Mouse (Mus musculus) intestine, embryonic 15.5 days (tissue): ENCODE results near the gene Ptk7. TPM values are rescaled to one million over a fixed set of nuclear protein-coding genes. Genes with fewer than 3 reads are reported as not detected.
A peak's percentile ranks its signal among the peaks of the same experiment; 100 is the strongest.
"Not testable (repeated sequence)": the region's sequence is repeated elsewhere in the genome, so short reads cannot be mapped to it uniquely, and the experiment has no call there.

Experiments used
- ATAC-seq: fragments of 200-750 bp; cut with Nextera tagmentation; 2 replicates; pipeline ENCODE4 v1.8.0; 2017; ENCODE audit warnings: moderate TSS enrichment, moderate library complexity
- H3K27ac ChIP-seq: fragments of 300-500 bp; sonication (generic); 2 replicates; pipeline ENCODE4 v1.5.1; 2015; ENCODE audit warnings: mild to moderate bottlenecking, inconsistent platforms
- H3K27me3 ChIP-seq: fragments of 300-500 bp; sonication (generic); replicated peaks from 2 replicates; pipeline ENCODE4 v1.6.1; 2015; ENCODE audit warnings: inconsistent platforms
- H3K36me3 ChIP-seq: fragments of 300-500 bp; sonication (generic); 2 replicates; pipeline ENCODE4 v1.6.1; 2015; ENCODE audit warnings: inconsistent platforms
- H3K4me1 ChIP-seq: fragments of 300-500 bp; sonication (generic); replicated peaks from 2 replicates; pipeline ENCODE4 v1.6.1; 2015; ENCODE audit warnings: inconsistent platforms
- H3K4me2 ChIP-seq: fragments of 300-500 bp; sonication (generic); replicated peaks from 2 replicates; pipeline ENCODE4 v1.6.1; 2015; ENCODE audit warnings: mild to moderate bottlenecking, inconsistent platforms
- H3K4me3 ChIP-seq: fragments of 300-500 bp; sonication (generic); replicated peaks from 2 replicates; pipeline ENCODE4 v1.5.1; 2015; ENCODE audit warnings: inconsistent platforms
- H3K9ac ChIP-seq: fragments of 300-500 bp; sonication (generic); 2 replicates; pipeline ENCODE4 v1.6.1; 2015; ENCODE audit warnings: inconsistent platforms
- H3K9me3 ChIP-seq: fragments of 300-500 bp; sonication (generic); 2 replicates; pipeline ENCODE4 v1.6.1; 2016; ENCODE audit warnings: inconsistent platforms
- WGBS: fragments of 180-500 bp; shearing (Covaris S2); methylation state at CpG from one replicate; pipeline ENCODE4 v1.1.7; 2015; 5-methylcytosine and 5-hydroxymethylcytosine counted together
- polyA plus RNA-seq: library from polyadenylated mRNA; unstranded; fragments of >200 nt; fragmentation: Nextera tagmentation; extraction: Ambion mirVana; gene quantifications from 2 replicates; pipeline ENCODE4 v1.2.1, GENCODE M21; 2015

Ptk7 gene
- polyA plus RNA-seq, 1 experiment from 2014 or later = 66.2 TPM

DNA sequence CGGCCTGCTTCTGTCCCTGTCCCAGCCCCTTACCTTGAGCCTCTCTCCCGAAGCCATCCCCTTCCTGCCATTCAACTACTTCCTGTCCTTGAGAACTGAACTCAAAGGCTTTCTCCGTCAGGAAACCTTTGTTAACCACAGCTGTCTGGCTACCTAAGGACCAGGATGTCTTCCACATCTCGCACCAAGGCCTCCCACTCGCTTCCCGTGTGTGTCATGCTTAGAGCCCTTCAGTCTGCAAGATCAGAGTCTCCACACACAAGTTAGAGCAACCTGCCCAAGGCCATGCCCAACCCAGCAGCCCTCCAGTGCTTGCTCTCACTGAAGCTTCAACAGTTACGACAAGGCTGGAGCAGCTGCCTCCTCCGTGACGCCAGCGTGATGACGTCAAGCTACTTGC is 58.3 kb downstream of the Ptk7 start:
- Histone ChIP-seq H3K4me3 (no peak overlapping the region), H3K9me3 (no peaks in the 10 kb centered on the region), H3K36me3 (peaks cover 46% of the 10 kb centered on the region), H3K4me2 (no peak overlapping the region), H3K27me3 (no peaks in the 10 kb centered on the region), H3K27ac (0 out of 2 replicates have a peak overlapping the region, but pooled peaks have one; percentile 32), H3K4me1 (no peaks in the 10 kb centered on the region), H3K9ac (no peak overlapping the region)
- ATAC-seq = no peak
- 84% methylated on average over 11 of the region's 11 CpGs for WGBS

DNA sequence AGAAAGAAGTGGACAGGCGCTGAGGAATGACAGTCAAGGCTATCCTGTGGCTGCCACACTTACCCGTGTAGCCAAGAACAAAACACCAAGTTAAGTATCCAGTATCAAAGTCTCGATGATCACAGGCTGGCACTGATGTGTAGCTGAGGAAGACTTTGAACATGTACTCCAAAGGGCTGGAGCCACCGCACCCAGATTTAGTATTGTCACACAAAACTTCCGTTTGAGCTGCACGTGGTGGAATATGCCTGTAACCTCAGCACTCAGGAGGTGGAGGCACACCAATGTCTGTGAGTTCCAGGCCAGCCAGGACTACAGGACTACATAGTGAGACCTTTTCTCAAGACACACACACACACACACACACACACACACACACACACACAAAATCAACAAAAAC is 70.2 kb downstream of the Ptk7 start:
- Histone ChIP-seq H3K36me3 (peaks cover 5% of the 10 kb centered on the region; the same call in 1 of the 2 replicates), H3K27me3 (no peaks in the 10 kb centered on the region), H3K27ac (no peak overlapping the region), H3K4me1 (peaks cover 15% of the 10 kb centered on the region), H3K4me2 (no peak overlapping the region), H3K9ac (no peak overlapping the region), H3K9me3 (no peaks in the 10 kb centered on the region), H3K4me3 (no peak overlapping the region)
- no peak for ATAC-seq
- WGBS = 89% methylated on average over 6 of the region's 6 CpGs

DNA sequence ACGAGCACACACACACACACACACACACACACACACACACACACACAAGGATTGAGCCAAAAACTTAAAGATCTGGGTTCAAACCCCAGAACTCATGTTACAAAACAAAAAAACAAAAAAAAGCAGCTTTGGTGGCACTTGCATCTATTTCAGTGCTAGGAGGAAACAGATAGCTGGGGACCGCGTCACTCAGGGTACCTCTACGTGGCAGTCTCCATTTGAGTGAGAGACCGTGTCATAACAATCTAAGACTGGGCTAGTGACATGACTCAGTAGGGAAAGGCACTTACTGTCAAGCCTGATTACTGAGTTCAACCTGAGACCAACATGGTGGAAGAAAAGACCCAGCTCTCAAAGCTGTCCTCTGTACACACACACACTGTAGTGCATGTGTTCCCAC is 71.2 kb downstream of the Ptk7 start:
- peaks cover 25% of the 10 kb centered on the region for H3K4me1 ChIP-seq
- H3K36me3 ChIP-seq = no peaks in the 10 kb centered on the region
- H3K9ac ChIP-seq = no peak overlapping the region
- H3K27me3 ChIP-seq = no peaks in the 10 kb centered on the region
- no peak overlapping the region for H3K4me2 ChIP-seq
- 83% methylated on average over 5 of the region's 5 CpGs for WGBS
- H3K27ac ChIP-seq = no peak overlapping the region
- ATAC-seq = no peak
- no peaks in the 10 kb centered on the region for H3K9me3 ChIP-seq
- no peak overlapping the region for H3K4me3 ChIP-seq

DNA sequence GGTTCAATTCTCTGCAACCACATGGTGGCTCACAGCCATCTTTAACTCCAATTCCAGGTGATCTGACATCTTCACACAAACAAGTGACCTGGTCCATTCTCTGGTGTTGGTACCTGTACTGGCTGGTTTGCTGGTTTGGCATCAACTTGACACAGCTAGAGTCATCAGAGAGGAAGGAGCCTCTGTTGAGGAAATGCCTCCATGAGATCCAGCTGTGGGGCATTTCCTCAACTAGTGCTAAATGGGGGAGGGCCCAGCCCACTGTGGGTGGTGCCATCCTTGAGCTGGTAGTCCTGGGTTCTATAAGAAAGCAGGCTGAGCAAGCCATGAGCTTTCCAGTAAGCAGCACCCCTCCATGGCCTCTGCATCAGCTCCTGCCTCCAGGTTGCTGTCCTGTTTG is 72.0 kb downstream of the Ptk7 start:
- peaks cover 26% of the 10 kb centered on the region for H3K4me1 ChIP-seq
- H3K9me3 ChIP-seq, H3K36me3 ChIP-seq, ATAC-seq, H3K4me3 ChIP-seq, H3K9ac ChIP-seq, H3K27me3 ChIP-seq: not testable (repeated sequence)
- H3K4me2 ChIP-seq = peak overlapping the region; percentile 68
- peak overlapping the region; percentile 85 for H3K27ac ChIP-seq

DNA sequence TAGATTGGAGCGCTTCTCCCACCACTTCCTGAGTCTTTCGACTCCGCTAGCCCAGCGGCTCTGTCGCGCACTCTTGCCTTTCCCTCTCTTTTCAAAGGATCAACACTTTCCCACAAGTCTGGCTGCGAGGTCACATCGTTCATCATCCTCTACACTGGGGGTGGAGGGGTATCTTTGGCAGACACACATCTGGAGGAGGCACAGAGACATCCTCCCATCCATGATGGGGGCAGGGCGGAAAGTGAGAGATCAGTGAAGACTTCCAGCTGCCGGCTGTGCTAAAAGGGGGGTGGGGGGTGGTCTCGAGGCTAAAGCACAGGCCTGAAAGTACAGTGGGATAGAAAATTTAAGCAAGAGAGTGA is 72.7 kb downstream of the Ptk7 start:
- Histone ChIP-seq H3K9ac (peak overlapping the region; percentile 56), H3K9me3 (no peaks in the 10 kb centered on the region), H3K4me1 (peaks cover 28% of the 10 kb centered on the region), H3K4me3 (peak overlapping the region; percentile 99), H3K27me3 (no peaks in the 10 kb centered on the region), H3K27ac (peak overlapping the region; percentile 85), H3K4me2 (peak overlapping the region; percentile 68), H3K36me3 (peaks cover 3% of the 10 kb centered on the region)
- under 1% methylated on average over 11 of the region's 11 CpGs for WGBS
- peak; percentile 16 for ATAC-seq

DNA sequence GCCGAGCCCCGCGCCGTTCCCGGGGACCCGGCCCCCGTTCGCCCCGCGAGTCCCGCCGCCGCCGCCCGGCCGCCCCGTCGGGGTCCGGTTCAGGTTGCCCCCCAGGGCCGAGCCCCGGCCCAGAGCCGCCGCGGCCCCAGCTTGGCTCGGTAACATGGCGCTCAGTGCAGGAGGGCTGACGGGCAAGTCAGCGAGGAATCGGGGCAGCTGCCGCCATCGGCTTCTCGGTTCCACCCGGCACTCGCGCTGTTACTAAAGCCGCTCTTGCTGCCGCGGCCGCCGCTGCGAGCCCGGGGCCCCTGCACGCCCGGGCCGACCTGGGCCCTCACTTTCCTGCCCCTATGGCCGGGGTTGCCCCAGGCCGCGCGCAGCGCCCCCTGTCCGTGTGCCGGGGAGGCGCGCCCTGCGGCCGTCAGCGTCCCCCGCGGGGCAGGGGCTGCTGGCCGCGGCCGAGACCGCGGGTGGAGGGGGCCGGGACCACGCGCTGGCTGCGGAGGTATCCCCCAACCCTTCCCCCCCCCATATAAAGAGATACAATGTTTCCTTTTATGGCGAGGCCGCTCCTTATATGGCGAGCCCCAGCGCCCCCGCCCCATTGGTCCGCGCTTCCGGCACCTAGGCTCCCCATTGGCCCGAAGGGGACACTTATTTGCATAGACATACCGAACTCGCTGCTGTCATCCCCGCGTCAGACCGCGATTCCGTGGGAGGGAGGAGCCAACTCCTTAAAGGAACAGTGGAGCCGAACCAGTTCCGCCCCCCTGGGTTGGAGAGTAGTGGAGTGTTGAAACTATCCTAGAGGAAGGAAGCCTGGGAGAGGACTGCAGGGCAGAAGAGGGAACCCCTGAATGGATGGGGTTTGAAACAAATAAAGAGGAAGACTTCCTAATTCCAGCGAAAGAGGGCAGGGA is 73.4 kb downstream of the Ptk7 start, which contains the start of gene Srf:
Srf (minus strand) TSS at position 503 of the 911 bp plus-strand sequence.
- Histone ChIP-seq H3K9me3 (no peaks in the 10 kb centered on the region), H3K4me2 (peak within 1 kb of the TSS; percentile 87), H3K4me3 (peak within 1 kb of the TSS; percentile 99), H3K36me3 (peaks cover 9% of the 10 kb centered on the region), H3K9ac (peak within 1 kb of the TSS; percentile 100), H3K4me1 (peaks cover 30% of the 10 kb centered on the region), H3K27me3 (no peaks in the 10 kb centered on the region), H3K27ac (peak within 1 kb of the TSS; percentile 94)
- peak; percentile 95 for ATAC-seq
- under 1% methylated on average over 75 of the region's 87 CpGs for WGBS

DNA sequence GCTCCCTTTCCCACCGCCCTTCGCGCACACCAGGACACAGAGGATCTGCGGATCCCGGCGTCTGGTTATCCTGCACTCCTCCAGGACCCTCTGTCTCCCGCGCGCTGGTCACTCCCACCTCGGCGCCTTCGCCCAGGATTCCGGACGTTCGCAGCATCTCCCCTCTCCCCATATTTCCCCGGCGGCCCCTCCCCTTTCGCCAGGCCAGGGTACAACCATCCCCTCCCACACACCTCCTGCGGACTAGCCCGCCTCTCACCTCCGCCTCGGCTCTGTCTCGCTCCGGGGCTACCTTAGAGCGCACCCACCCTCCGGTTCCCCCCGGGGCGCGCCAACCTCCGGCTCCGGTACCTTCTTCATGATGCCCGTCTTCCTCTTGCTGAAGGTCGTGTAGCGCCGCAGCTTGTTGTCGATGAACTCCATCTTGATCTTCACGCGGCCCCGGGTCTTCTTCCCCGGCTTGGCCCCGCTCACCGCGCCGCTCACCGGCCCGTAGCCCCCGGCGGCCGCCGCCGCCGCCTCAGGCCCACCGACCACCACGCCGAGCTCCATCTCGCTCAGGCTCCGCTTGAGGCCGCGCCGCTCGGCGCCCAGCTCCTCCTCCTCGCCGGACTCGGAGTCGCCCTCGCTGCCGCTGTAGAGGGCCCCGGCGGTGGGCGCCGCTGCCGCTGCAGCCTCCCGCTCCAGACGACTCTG is 74.2 kb downstream of the Ptk7 start:
- Histone ChIP-seq H3K9me3 (no peaks in the 10 kb centered on the region), H3K4me3 (peak overlapping the region; percentile 99), H3K9ac (peak overlapping the region; percentile 100), H3K4me2 (peak overlapping the region; percentile 87), H3K27ac (peak overlapping the region; percentile 94), H3K36me3 (peaks cover 14% of the 10 kb centered on the region), H3K27me3 (no peaks in the 10 kb centered on the region), H3K4me1 (peaks cover 30% of the 10 kb centered on the region)
- no peak for ATAC-seq
- under 1% methylated on average over 74 of the region's 75 CpGs for WGBS

DNA sequence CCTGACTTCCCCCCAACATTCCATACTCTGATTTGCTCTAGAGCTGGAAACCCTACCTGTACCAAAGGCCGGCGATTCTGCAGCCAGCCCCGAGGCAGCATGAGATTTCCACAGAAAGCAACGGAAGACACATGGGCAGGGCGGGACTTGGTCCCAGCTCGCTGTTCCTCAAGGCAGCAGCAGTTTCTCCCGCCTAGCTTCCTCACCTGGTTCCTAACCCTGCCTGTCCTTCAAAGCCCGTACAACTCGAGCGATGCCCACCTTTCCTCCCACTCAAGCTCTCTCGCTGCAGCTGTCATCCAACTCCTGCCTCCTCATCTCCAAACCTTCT is 74.7 kb downstream of the Ptk7 start:
- Histone ChIP-seq H3K36me3 (peaks cover 18% of the 10 kb centered on the region), H3K9me3 (no peaks in the 10 kb centered on the region), H3K27ac (peak overlapping the region; percentile 94), H3K9ac (peak overlapping the region; percentile 100), H3K27me3 (no peaks in the 10 kb centered on the region), H3K4me3 (peak overlapping the region; percentile 99), H3K4me2 (peak overlapping the region; percentile 87), H3K4me1 (peaks cover 30% of the 10 kb centered on the region)
- no peak for ATAC-seq
- WGBS = 1% methylated on average over 11 of the region's 11 CpGs

DNA sequence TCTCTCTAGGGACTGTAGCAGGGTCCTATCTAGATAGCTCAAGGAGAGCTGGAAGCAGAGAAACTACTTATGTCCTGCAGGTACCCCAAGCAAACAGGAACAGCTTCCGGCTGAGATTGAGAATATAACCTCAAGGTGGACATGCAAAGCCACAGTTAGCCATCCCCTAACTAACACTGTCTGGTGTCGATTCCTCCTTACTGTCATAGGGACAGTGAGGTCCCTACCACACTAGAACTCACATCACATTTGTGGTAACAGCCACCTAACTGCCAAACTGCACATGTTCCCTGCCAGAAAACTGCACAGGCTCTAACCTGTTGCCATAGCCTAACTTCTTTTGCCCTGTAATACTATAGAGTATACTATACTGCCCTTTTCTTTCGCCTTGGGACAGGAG is 75.4 kb downstream of the Ptk7 start:
- Histone ChIP-seq H3K9ac (peak overlapping the region; percentile 100), H3K4me1 (peaks cover 31% of the 10 kb centered on the region), H3K27me3 (no peaks in the 10 kb centered on the region), H3K27ac (peak overlapping the region; percentile 94), H3K4me2 (peak overlapping the region; percentile 87), H3K36me3 (peaks cover 22% of the 10 kb centered on the region), H3K4me3 (peak overlapping the region; percentile 99), H3K9me3 (no peaks in the 10 kb centered on the region)
- 54% methylated on average over 3 of the region's 3 CpGs for WGBS
- no peak for ATAC-seq

DNA sequence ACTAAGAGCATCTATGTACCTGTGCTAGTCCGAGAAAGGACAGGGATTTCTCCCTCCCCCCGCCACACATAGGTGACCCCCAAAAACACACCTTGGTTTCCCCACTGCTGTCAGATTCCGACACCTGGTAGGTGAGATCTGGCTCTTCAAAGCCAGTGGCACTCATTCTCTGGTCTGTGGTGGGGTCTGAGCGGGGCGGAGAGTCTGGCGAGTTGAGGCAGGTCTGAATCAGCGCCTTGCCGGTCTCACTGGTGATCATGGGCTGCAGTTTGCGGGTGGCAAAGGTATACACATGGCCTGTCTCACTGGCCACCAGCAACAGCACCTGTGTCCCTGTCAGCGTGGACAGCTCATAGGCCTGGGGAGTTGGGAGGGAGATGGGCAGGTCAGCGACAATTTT is 75.8 kb downstream of the Ptk7 start:
- Histone ChIP-seq H3K27me3 (no peaks in the 10 kb centered on the region), H3K9me3 (no peaks in the 10 kb centered on the region), H3K36me3 (peaks cover 27% of the 10 kb centered on the region), H3K4me1 (peaks cover 31% of the 10 kb centered on the region), H3K27ac (peak overlapping the region; percentile 94), H3K4me2 (peak overlapping the region; percentile 87), H3K9ac (peak overlapping the region; percentile 100; the same call in 1 of the 2 replicates), H3K4me3 (peak overlapping the region; percentile 99)
- ATAC-seq = no peak
- 38% methylated on average over 11 of the region's 11 CpGs for WGBS

DNA sequence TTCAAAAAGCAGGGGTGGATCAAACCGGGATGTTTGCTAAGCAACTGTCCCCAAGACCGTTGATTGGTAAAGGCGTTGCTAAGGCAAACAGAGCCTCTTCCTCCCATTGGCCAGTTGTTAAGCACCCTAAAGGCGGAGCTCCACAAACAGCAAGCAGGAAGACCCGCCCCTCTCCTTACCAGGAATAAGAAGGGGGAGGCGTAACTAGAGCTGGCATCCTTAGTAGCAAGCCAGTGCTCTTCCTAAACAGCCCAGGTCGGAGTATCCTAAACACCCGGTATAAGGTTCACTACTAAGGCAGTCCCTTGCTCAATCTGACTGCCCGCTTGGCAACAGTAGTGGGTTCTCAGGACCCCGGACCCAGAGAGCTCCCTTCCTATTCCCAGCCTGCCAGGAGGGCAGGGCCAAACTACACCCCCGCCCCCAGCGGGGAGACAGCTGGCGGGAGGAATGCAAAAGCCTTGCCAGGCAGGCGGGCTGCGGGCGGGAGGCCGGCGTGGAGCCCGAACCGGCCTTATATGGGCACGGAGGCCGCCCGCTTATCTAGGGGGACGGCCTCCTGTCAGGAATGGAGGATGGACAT is 76.4 kb downstream of the Ptk7 start:
- H3K36me3 ChIP-seq = peaks cover 29% of the 10 kb centered on the region
- H3K27ac ChIP-seq = peak overlapping the region; percentile 94
- 0 out of 2 replicates have a peak overlapping the region, but pooled peaks have one; percentile 29 for H3K9ac ChIP-seq
- no peaks in the 10 kb centered on the region for H3K9me3 ChIP-seq
- peak overlapping the region; percentile 99 for H3K4me3 ChIP-seq
- H3K27me3 ChIP-seq = no peaks in the 10 kb centered on the region
- ATAC-seq = peak; percentile 79
- H3K4me2 ChIP-seq = peak overlapping the region; percentile 87
- H3K4me1 ChIP-seq = peaks cover 31% of the 10 kb centered on the region
- 1% methylated on average over 24 of the region's 24 CpGs for WGBS

DNA sequence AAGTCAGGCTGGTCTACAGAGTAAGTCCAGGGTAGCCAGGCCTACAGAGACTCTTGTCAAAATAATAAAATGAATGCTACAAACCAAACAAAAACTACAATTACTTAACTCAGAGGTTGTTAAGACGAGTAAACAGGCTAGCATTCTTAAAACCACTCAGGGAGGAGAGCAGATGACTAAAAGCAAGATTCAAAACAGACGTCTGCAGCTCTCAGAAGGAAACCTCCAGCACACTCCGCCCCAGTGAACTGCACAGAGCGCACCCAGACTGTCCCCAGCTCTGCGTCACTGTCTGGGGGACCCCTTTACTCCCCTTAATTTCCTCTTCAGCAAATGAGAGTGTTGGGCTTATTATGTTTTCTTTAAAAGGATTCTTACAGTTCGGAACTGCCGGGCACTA is 77.2 kb downstream of the Ptk7 start:
- peak overlapping the region; percentile 87 for H3K4me2 ChIP-seq
- peaks cover 29% of the 10 kb centered on the region for H3K36me3 ChIP-seq
- H3K27ac ChIP-seq = no peak overlapping the region
- H3K9me3 ChIP-seq = no peaks in the 10 kb centered on the region
- H3K27me3 ChIP-seq = no peaks in the 10 kb centered on the region
- 78% methylated on average over 7 of the region's 7 CpGs for WGBS
- H3K4me3 ChIP-seq = no peak overlapping the region
- H3K4me1 ChIP-seq = peaks cover 24% of the 10 kb centered on the region
- H3K9ac ChIP-seq = no peak overlapping the region
- ATAC-seq = no peak
